Mouse (Mus musculus): Measurements from ENCODE around the gene Rdh16. TPM values are rescaled to one million over a fixed set of nuclear protein-coding genes. Genes with fewer than 3 reads are reported as not detected.
"Not testable (repeated sequence)": the region's sequence is repeated elsewhere in the genome, so short reads cannot be mapped to it uniquely, and the experiment has no call there.

Gene Rdh16
- polyA plus RNA-seq, 1 experiment = 0.19 TPM

- no peak overlapping the region for H3K27ac ChIP-seq (ENCODE audit: insufficient read depth, low read length)
- no peak overlapping the region for H3K9ac ChIP-seq (ENCODE audit: low read depth, poor library complexity, severe bottlenecking)
- peaks cover 6% of the 10 kb centered on the region for H3K9me3 ChIP-seq (replicated peaks; ENCODE audit: control insufficient read depth, insufficient read depth, low read length, poor library complexity, severe bottlenecking)
- no peaks in the 10 kb centered on the region for H3K36me3 ChIP-seq (ENCODE audit: control insufficient read depth, insufficient read depth, low read length, poor library complexity, severe bottlenecking)
- TF ChIP-seq POLR2A (IDR thresholded peaks at IDR 0.05; ENCODE audit: insufficient read depth, low read length) (no peak), CTCF (IDR thresholded peaks at IDR 0.05; ENCODE audit: low read depth, low read length) (no peak), EP300 (IDR thresholded peaks at IDR 0.05; ENCODE audit: insufficient read depth, low read depth, low read length) (no peak)
- no peaks in the 10 kb centered on the region for H3K27me3 ChIP-seq (ENCODE audit: control insufficient read depth, insufficient read depth, low read length, poor library complexity, severe bottlenecking)
- H3K4me1 ChIP-seq (ENCODE audit: control insufficient read depth, insufficient read depth, low read length) = no peaks in the 10 kb centered on the region
- no peak overlapping the region for H3K4me3 ChIP-seq (ENCODE audit: low read depth, low read length)
Measured at GRCm38 (mm10) chr10:127799295-127799694, 1.7 kb upstream of the Rdh16 start.

GRCm38 (mm10) chr10:127801612-127802011 is 660 bp downstream of the Rdh16 start:
- H3K27ac ChIP-seq (ENCODE audit: insufficient read depth, low read length) = no peak overlapping the region
- no peak for TF ChIP-seq CTCF (IDR thresholded peaks at IDR 0.05; ENCODE audit: low read depth, low read length)
- no peak for TF ChIP-seq EP300 (IDR thresholded peaks at IDR 0.05; ENCODE audit: insufficient read depth, low read depth, low read length)
- no peak for TF ChIP-seq POLR2A (IDR thresholded peaks at IDR 0.05; ENCODE audit: insufficient read depth, low read length)
- H3K36me3 ChIP-seq (ENCODE audit: control insufficient read depth, insufficient read depth, low read length, poor library complexity, severe bottlenecking) = no peaks in the 10 kb centered on the region
- H3K9ac ChIP-seq (ENCODE audit: low read depth, poor library complexity, severe bottlenecking) = no peak overlapping the region
- no peaks in the 10 kb centered on the region for H3K4me1 ChIP-seq (ENCODE audit: control insufficient read depth, insufficient read depth, low read length)
- no peaks in the 10 kb centered on the region for H3K27me3 ChIP-seq (ENCODE audit: control insufficient read depth, insufficient read depth, low read length, poor library complexity, severe bottlenecking)
- no peaks in the 10 kb centered on the region for H3K9me3 ChIP-seq (replicated peaks; ENCODE audit: control insufficient read depth, insufficient read depth, low read length, poor library complexity, severe bottlenecking)
- no peak overlapping the region for H3K4me3 ChIP-seq (ENCODE audit: low read depth, low read length)

- Histone ChIP-seq H3K27ac (ENCODE audit: insufficient read depth, low read length) (no peak overlapping the region), H3K4me3 (ENCODE audit: low read depth, low read length) (no peak overlapping the region)
Measured at GRCm38 (mm10) chr10:127802236-127802635, 1.3 kb downstream of the Rdh16 start.

GRCm38 (mm10) chr10:127804416-127804815 is 3.5 kb downstream of the Rdh16 start:
- Histone ChIP-seq H3K4me1 (ENCODE audit: control insufficient read depth, insufficient read depth, low read length) (no peaks in the 10 kb centered on the region), H3K9me3 (replicated peaks; ENCODE audit: control insufficient read depth, insufficient read depth, low read length, poor library complexity, severe bottlenecking) (no peaks in the 10 kb centered on the region), H3K27me3 (ENCODE audit: control insufficient read depth, insufficient read depth, low read length, poor library complexity, severe bottlenecking) (no peaks in the 10 kb centered on the region), H3K4me3 (ENCODE audit: low read depth, low read length) (no peak overlapping the region), H3K36me3 (ENCODE audit: control insufficient read depth, insufficient read depth, low read length, poor library complexity, severe bottlenecking) (no peaks in the 10 kb centered on the region), H3K27ac (ENCODE audit: insufficient read depth, low read length) (no peak overlapping the region), H3K9ac (ENCODE audit: low read depth, poor library complexity, severe bottlenecking) (no peak overlapping the region)
- TF ChIP-seq CTCF (IDR thresholded peaks at IDR 0.05; ENCODE audit: low read depth, low read length) (no peak), EP300 (IDR thresholded peaks at IDR 0.05; ENCODE audit: insufficient read depth, low read depth, low read length) (no peak), POLR2A (IDR thresholded peaks at IDR 0.05; ENCODE audit: insufficient read depth, low read length) (no peak)

More at GRCm38 (mm10) chr10:127802236-127802635, 1.3 kb downstream of the Rdh16 start:
- TF ChIP-seq EP300 (IDR thresholded peaks at IDR 0.05; ENCODE audit: insufficient read depth, low read depth, low read length) = no peak
- no peak for TF ChIP-seq POLR2A (IDR thresholded peaks at IDR 0.05; ENCODE audit: insufficient read depth, low read length)
- no peak for TF ChIP-seq CTCF (IDR thresholded peaks at IDR 0.05; ENCODE audit: low read depth, low read length)
- no peaks in the 10 kb centered on the region for H3K9me3 ChIP-seq (replicated peaks; ENCODE audit: control insufficient read depth, insufficient read depth, low read length, poor library complexity, severe bottlenecking)
- H3K27me3 ChIP-seq (ENCODE audit: control insufficient read depth, insufficient read depth, low read length, poor library complexity, severe bottlenecking) = no peaks in the 10 kb centered on the region
- no peaks in the 10 kb centered on the region for H3K36me3 ChIP-seq (ENCODE audit: control insufficient read depth, insufficient read depth, low read length, poor library complexity, severe bottlenecking)
- no peaks in the 10 kb centered on the region for H3K4me1 ChIP-seq (ENCODE audit: control insufficient read depth, insufficient read depth, low read length)
- H3K9ac ChIP-seq (ENCODE audit: low read depth, poor library complexity, severe bottlenecking) = no peak overlapping the region

GRCm38 (mm10) chr10:127815888-127816287 is 14.9 kb downstream of the Rdh16 start:
- Histone ChIP-seq H3K36me3 (ENCODE audit: control insufficient read depth, insufficient read depth, low read length, poor library complexity, severe bottlenecking) (no peaks in the 10 kb centered on the region), H3K4me1 (ENCODE audit: control insufficient read depth, insufficient read depth, low read length) (no peaks in the 10 kb centered on the region), H3K9me3 (replicated peaks; ENCODE audit: control insufficient read depth, insufficient read depth, low read length, poor library complexity, severe bottlenecking) (peaks cover 31% of the 10 kb centered on the region), H3K27ac (ENCODE audit: insufficient read depth, low read length) (no peak overlapping the region), H3K4me3 (ENCODE audit: low read depth, low read length) (no peak overlapping the region), H3K27me3 (ENCODE audit: control insufficient read depth, insufficient read depth, low read length, poor library complexity, severe bottlenecking) (no peaks in the 10 kb centered on the region), H3K9ac (ENCODE audit: low read depth, poor library complexity, severe bottlenecking) (no peak overlapping the region)
- TF ChIP-seq POLR2A (IDR thresholded peaks at IDR 0.05; ENCODE audit: insufficient read depth, low read length) = no peak
- TF ChIP-seq CTCF (IDR thresholded peaks at IDR 0.05; ENCODE audit: low read depth, low read length) = no peak
- TF ChIP-seq EP300 (IDR thresholded peaks at IDR 0.05; ENCODE audit: insufficient read depth, low read depth, low read length) = no peak

GRCm38 (mm10) chr10:127817268-127817910 is 16.4 kb downstream of the Rdh16 start:
- not testable (repeated sequence) for H3K4me3 ChIP-seq (ENCODE audit: low read depth, low read length); H3K4me1 ChIP-seq (ENCODE audit: control insufficient read depth, insufficient read depth, low read length); H3K27ac ChIP-seq (ENCODE audit: insufficient read depth, low read length); H3K36me3 ChIP-seq (ENCODE audit: control insufficient read depth, insufficient read depth, low read length, poor library complexity, severe bottlenecking); H3K9ac ChIP-seq (ENCODE audit: low read depth, poor library complexity, severe bottlenecking); H3K27me3 ChIP-seq (ENCODE audit: control insufficient read depth, insufficient read depth, low read length, poor library complexity, severe bottlenecking)
- peaks cover 31% of the 10 kb centered on the region for H3K9me3 ChIP-seq (replicated peaks; ENCODE audit: control insufficient read depth, insufficient read depth, low read length, poor library complexity, severe bottlenecking)

GRCm38 (mm10) chr10:127821806-127822205 is 20.9 kb downstream of the Rdh16 start:
- not testable (repeated sequence) for H3K27ac ChIP-seq (ENCODE audit: insufficient read depth, low read length); H3K4me1 ChIP-seq (ENCODE audit: control insufficient read depth, insufficient read depth, low read length); H3K9ac ChIP-seq (ENCODE audit: low read depth, poor library complexity, severe bottlenecking); H3K4me3 ChIP-seq (ENCODE audit: low read depth, low read length); H3K27me3 ChIP-seq (ENCODE audit: control insufficient read depth, insufficient read depth, low read length, poor library complexity, severe bottlenecking); H3K36me3 ChIP-seq (ENCODE audit: control insufficient read depth, insufficient read depth, low read length, poor library complexity, severe bottlenecking)
- peaks cover 25% of the 10 kb centered on the region for H3K9me3 ChIP-seq (replicated peaks; ENCODE audit: control insufficient read depth, insufficient read depth, low read length, poor library complexity, severe bottlenecking)
